Mouse (Mus musculus) intestine, postnatal 0 days (tissue): ENCODE results near the gene Col1a1. TPM values are rescaled to one million over a fixed set of nuclear protein-coding genes. Genes with fewer than 3 reads are reported as not detected.
A peak's percentile ranks its signal among the peaks of the same experiment; 100 is the strongest.

Source experiments
- ATAC-seq: fragments of 200-750 bp; cut with Nextera tagmentation; 2 replicates; pipeline ENCODE4 v1.8.0; 2017; ENCODE audit warnings: mild to moderate bottlenecking, moderate TSS enrichment, moderate library complexity
- H3K27ac ChIP-seq: fragments of 300-500 bp; sonication (generic); 2 replicates; pipeline ENCODE4 v1.5.1; 2014; ENCODE audit warnings: mild to moderate bottlenecking, low read depth, low read length, moderate library complexity
- H3K27me3 ChIP-seq: fragments of 300-500 bp; sonication (generic); replicated peaks from 2 replicates; pipeline ENCODE4 v1.6.1; 2014; ENCODE audit warnings: low read length, mixed read lengths; ENCODE audit not compliant: control insufficient read depth, insufficient read depth
- H3K36me3 ChIP-seq: fragments of 300-500 bp; sonication (generic); 2 replicates; pipeline ENCODE4 v1.6.1; 2014; ENCODE audit warnings: mild to moderate bottlenecking, moderate library complexity; ENCODE audit not compliant: control insufficient read depth, insufficient read depth
- H3K4me1 ChIP-seq: fragments of 300-500 bp; sonication (generic); replicated peaks from 2 replicates; pipeline ENCODE4 v1.6.1; 2014; ENCODE audit warnings: antibody characterized with exemption, low read length, mixed read lengths; ENCODE audit not compliant: control insufficient read depth, insufficient read depth
- H3K4me2 ChIP-seq: fragments of 300-500 bp; sonication (generic); replicated peaks from 2 replicates; pipeline ENCODE4 v1.6.1; 2014; ENCODE audit warnings: low read depth, mild to moderate bottlenecking, moderate library complexity
- H3K4me3 ChIP-seq: fragments of 300-500 bp; sonication (generic); 2 replicates; pipeline ENCODE4 v1.5.1; 2014; ENCODE audit warnings: low read depth, low read length
- H3K9ac ChIP-seq: fragments of 300-500 bp; sonication (generic); 2 replicates; pipeline ENCODE4 v1.6.1; 2014; ENCODE audit warnings: mild to moderate bottlenecking, low read depth, low read length
- H3K9me3 ChIP-seq: fragments of 300-500 bp; sonication (generic); 2 replicates; pipeline ENCODE4 v1.6.1; 2016; ENCODE audit warnings: mixed run types; ENCODE audit not compliant: control insufficient read depth
- CTCF ChIP-seq: sonication (generic); IDR thresholded peaks from 2 replicates; pipeline ENCODE4 v1.5.1; 2016; ENCODE audit warnings: low read depth, mild to moderate bottlenecking, control low read depth, antibody characterized with exemption, moderate library complexity
- WGBS: fragments of 180-500 bp; shearing (Covaris S2); extraction: QIAGEN DNeasy Blood & Tissue Kit; methylation state at CpG from one replicate; pipeline ENCODE4 v1.1.7; 2014; 5-methylcytosine and 5-hydroxymethylcytosine counted together
- polyA plus RNA-seq: library from polyadenylated mRNA; unstranded; fragments of >200 nt; fragmentation: Nextera tagmentation; extraction: Ambion mirVana; gene quantifications from 2 replicates; pipeline ENCODE4 v1.2.1, GENCODE M21; 2015

Col1a1 gene
- polyA plus RNA-seq, 1 experiment from 2014 or later = 338 TPM

GRCm38 (mm10) chr11:94924977-94925376 lies 11.0 kb upstream of the Col1a1 start:
- no peak for ATAC-seq
- Histone ChIP-seq H3K27ac (no peak overlapping the region), H3K27me3 (no peaks in the 10 kb centered on the region; the same call in 1 of the 2 replicates), H3K4me1 (peaks cover 3% of the 10 kb centered on the region; the same call in 1 of the 2 replicates), H3K9me3 (no peaks in the 10 kb centered on the region), H3K36me3 (no peaks in the 10 kb centered on the region), H3K4me3 (no peak overlapping the region), H3K9ac (no peak overlapping the region), H3K4me2 (no peak overlapping the region)
- 89% methylated on average over 4 of the region's 4 CpGs for WGBS
- TF ChIP-seq CTCF = no peak

GRCm38 (mm10) chr11:94926431-94926830 lies 9.6 kb upstream of the Col1a1 start:
- no peak for TF ChIP-seq CTCF
- ATAC-seq = no peak
- no peaks in the 10 kb centered on the region for H3K9me3 ChIP-seq
- H3K4me1 ChIP-seq = peaks cover 3% of the 10 kb centered on the region; the same call in 1 of the 2 replicates
- no peaks in the 10 kb centered on the region; the same call in 1 of the 2 replicates for H3K27me3 ChIP-seq
- WGBS = 59% methylated on average over 11 of the region's 11 CpGs
- no peak overlapping the region for H3K4me2 ChIP-seq
- no peak overlapping the region for H3K4me3 ChIP-seq
- H3K36me3 ChIP-seq = no peaks in the 10 kb centered on the region
- H3K27ac ChIP-seq = no peak overlapping the region; the same call in 1 of the 2 replicates
- no peak overlapping the region for H3K9ac ChIP-seq

GRCm38 (mm10) chr11:94927771-94928291 lies 8.2 kb upstream of the Col1a1 start:
- H3K4me3 ChIP-seq = no peak overlapping the region
- 25% methylated on average over 5 of the region's 5 CpGs for WGBS

GRCm38 (mm10) chr11:94928820-94929219 lies 7.2 kb upstream of the Col1a1 start:
- 3% methylated on average over 12 of the region's 13 CpGs for WGBS
- Histone ChIP-seq H3K27ac (peak overlapping the region; percentile 64; the same call in 1 of the 2 replicates), H3K36me3 (no peaks in the 10 kb centered on the region), H3K9me3 (no peaks in the 10 kb centered on the region), H3K4me1 (peaks cover 3% of the 10 kb centered on the region; the same call in 1 of the 2 replicates), H3K27me3 (peaks cover 3% of the 10 kb centered on the region; the same call in 1 of the 2 replicates), H3K9ac (no peak overlapping the region), H3K4me3 (no peak overlapping the region), H3K4me2 (peak overlapping the region; percentile 47)
- TF ChIP-seq CTCF = no peak
- peak; percentile 90 for ATAC-seq

More at GRCm38 (mm10) chr11:94927771-94928291, 8.2 kb upstream of the Col1a1 start:
- H3K9ac ChIP-seq = no peak overlapping the region
- no peaks in the 10 kb centered on the region for H3K36me3 ChIP-seq
- ATAC-seq = no peak
- no peak for TF ChIP-seq CTCF
- H3K9me3 ChIP-seq = no peaks in the 10 kb centered on the region
- peaks cover 3% of the 10 kb centered on the region; the same call in 1 of the 2 replicates for H3K4me1 ChIP-seq
- H3K4me2 ChIP-seq = no peak overlapping the region
- peak overlapping the region; percentile 64 for H3K27ac ChIP-seq
- H3K27me3 ChIP-seq = no peaks in the 10 kb centered on the region; the same call in 1 of the 2 replicates

GRCm38 (mm10) chr11:94929599-94929998 lies 6.4 kb upstream of the Col1a1 start:
- peak overlapping the region; percentile 64; the same call in 1 of the 2 replicates for H3K27ac ChIP-seq
- H3K4me1 ChIP-seq = peaks cover 3% of the 10 kb centered on the region; the same call in 1 of the 2 replicates
- TF ChIP-seq CTCF = no peak
- WGBS = 45% methylated on average over 9 of the region's 9 CpGs
- peaks cover 3% of the 10 kb centered on the region; the same call in 1 of the 2 replicates for H3K27me3 ChIP-seq
- no peaks in the 10 kb centered on the region for H3K9me3 ChIP-seq
- H3K9ac ChIP-seq = no peak overlapping the region
- ATAC-seq = no peak
- H3K36me3 ChIP-seq = no peaks in the 10 kb centered on the region
- H3K4me3 ChIP-seq = no peak overlapping the region
- no peak overlapping the region for H3K4me2 ChIP-seq

- Histone ChIP-seq H3K4me1 (peaks cover 3% of the 10 kb centered on the region; the same call in 1 of the 2 replicates), H3K9me3 (no peaks in the 10 kb centered on the region), H3K9ac (no peak overlapping the region), H3K27ac (no peak overlapping the region), H3K27me3 (peaks cover 3% of the 10 kb centered on the region; the same call in 1 of the 2 replicates), H3K36me3 (no peaks in the 10 kb centered on the region), H3K4me3 (no peak overlapping the region), H3K4me2 (no peak overlapping the region)
- 59% methylated on average over 4 of the region's 4 CpGs for WGBS
- no peak for ATAC-seq
- TF ChIP-seq CTCF = no peak
Observed at GRCm38 (mm10) chr11:94930151-94930550, 5.9 kb upstream of the Col1a1 start.
